Mouse (Mus musculus) cerebellum, adult 2 months (tissue): ENCODE data around the gene Vil1.

ENCODE experiments used
- CTCF ChIP-seq: fragments of 200-500 bp; IDR thresholded peaks from 2 replicates; pipeline ENCODE4 v1.5.1; 2011; ENCODE audit warnings: low read depth, mild to moderate bottlenecking, control low read depth, low read length, moderate library complexity, borderline replicate concordance; ENCODE audit not compliant: insufficient read depth
- POLR2A ChIP-seq: fragments of 200-500 bp; IDR thresholded peaks from 2 replicates; pipeline ENCODE4 v1.6.1; 2011; ENCODE audit warnings: low read length, control low read depth, borderline replicate concordance; ENCODE audit not compliant: insufficient read depth

DNA sequence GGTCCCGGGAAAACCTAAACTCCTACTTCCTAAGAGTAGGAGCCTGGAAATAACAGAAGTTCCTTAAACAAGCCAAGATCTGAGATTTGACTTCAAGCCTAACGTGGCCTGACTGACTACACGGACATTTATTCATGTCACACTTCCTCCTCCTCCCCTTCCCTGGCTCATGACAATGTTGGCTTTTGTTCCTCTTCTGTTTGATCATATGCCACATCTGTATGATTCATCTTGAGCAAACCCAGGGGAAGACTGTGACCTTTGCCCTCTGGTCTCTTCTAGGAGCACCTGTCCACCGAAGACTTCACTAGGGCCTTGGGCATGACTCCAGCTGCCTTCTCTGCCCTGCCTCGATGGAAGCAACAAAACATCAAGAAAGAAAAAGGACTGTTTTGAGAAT lies 25.4 kb downstream of the Vil1 start:
- TF ChIP-seq POLR2A (no peak), CTCF (no peak)
